Mouse (Mus musculus): ENCODE measurements around the gene Tm7sf3.
"Not testable (repeated sequence)": the region's sequence is repeated elsewhere in the genome, so short reads cannot be mapped to it uniquely, and the experiment has no call there.

The Tm7sf3 gene

GRCm38 (mm10) chr6:146614541-146614940, 28.1 kb downstream of the Tm7sf3 start:
- DNase-seq (ENCODE audit: low read depth, low spot score) = no peak

GRCm38 (mm10) chr6:146613907-146614306, 28.7 kb downstream of the Tm7sf3 start:
- no peak for DNase-seq (ENCODE audit: low read depth, low spot score)

DNA sequence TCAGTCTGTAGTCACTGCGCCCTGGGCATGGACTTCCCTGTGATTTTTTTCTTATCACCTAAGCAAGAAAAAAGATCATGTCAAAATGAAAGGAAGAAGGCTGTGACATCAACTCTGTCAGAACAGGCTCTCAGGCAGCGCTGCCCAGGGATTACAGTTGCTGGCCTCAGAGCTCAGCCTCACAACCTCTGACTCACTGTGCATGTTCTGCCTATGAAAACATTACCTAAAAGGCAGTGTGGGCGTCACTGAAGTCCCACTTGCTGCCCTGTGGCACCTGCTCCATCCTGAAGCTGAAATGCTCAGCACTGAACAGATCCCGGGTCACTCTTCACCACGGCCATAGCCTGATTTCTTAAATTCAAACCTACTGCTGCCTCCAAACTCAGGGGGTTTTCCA, 29.9 kb downstream of the Tm7sf3 start:
- no peak for DNase-seq (ENCODE audit: low read depth, low spot score)

DNA sequence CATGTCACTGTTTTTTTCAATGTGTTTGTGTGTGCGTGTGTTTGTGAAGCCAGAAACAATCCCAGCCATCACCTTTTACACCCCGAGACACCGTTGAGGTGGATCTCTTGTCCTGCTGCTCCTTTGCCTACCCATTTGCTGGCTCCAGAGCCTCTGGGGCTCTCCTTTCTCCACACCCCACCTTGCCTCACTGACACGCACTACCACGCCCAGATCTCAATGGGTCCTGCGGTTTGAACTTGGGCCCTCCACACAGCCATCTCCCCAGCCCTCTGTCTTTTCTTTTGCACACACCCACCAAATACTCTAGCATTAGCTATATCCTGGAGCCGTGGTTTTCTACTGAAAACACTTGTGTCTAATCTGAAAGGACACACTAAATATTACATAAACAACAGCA, 30.7 kb downstream of the Tm7sf3 start:
- DNase-seq (ENCODE audit: low read depth, low spot score) = no peak

- DNase-seq (ENCODE audit: low read depth, low spot score) = no peak
Observed at GRCm38 (mm10) chr6:146611385-146611784, 31.2 kb downstream of the Tm7sf3 start.

- no peak for DNase-seq (ENCODE audit: low read depth, low spot score)
Observed at GRCm38 (mm10) chr6:146603651-146604050, 39.0 kb downstream of the Tm7sf3 start.

DNA sequence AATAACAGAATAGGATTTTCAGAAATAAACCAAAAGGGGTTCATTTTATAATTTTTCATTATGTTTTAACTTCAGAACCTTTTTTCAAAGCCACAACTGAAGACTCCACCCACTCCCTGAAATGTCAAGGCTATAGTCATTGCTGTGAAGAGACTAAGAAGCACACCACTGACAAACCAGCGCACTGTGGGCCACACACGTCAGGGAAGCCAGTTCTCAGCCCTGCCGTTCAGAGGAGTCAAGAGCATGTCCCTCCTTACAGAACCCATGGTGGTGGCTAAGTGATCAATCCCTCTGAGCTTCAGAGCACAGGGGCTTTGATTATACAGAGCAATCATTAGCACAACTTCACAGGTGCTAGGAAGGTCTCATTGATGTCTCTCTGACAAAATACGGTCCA, 40.0 kb downstream of the Tm7sf3 start:
- no peak for DNase-seq (ENCODE audit: low read depth, low spot score)

- no peak for DNase-seq (ENCODE audit: low read depth, low spot score)
Observed at GRCm38 (mm10) chr6:146585134-146585533, 57.5 kb downstream of the Tm7sf3 start.

- no peak for DNase-seq (ENCODE audit: low read depth, low spot score)
Observed at GRCm38 (mm10) chr6:146583366-146584046, 59.1 kb downstream of the Tm7sf3 start.

- DNase-seq (ENCODE audit: low read depth, low spot score) = no peak
Observed at GRCm38 (mm10) chr6:146580381-146580926, 62.2 kb downstream of the Tm7sf3 start.

DNA sequence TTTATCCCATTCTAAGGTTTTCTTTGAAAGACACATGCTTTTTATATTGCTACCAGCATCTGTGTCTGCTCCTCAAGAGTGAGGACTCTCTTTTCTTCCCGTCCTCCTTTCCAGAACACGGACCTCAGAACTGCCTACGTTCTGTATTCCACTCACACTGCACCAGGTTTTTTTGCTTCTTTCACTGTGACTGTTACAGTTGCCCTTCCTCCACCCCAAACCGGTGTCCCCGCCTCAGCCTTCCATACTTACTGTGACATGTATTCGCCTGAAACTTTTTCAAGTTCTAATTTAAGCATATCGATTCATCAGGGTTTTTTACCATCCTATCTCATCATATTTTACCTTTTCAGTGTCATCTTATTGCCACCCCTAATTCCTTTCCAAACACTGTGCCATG, 64.0 kb downstream of the Tm7sf3 start:
- no peak for DNase-seq (ENCODE audit: low read depth, low spot score)

DNA sequence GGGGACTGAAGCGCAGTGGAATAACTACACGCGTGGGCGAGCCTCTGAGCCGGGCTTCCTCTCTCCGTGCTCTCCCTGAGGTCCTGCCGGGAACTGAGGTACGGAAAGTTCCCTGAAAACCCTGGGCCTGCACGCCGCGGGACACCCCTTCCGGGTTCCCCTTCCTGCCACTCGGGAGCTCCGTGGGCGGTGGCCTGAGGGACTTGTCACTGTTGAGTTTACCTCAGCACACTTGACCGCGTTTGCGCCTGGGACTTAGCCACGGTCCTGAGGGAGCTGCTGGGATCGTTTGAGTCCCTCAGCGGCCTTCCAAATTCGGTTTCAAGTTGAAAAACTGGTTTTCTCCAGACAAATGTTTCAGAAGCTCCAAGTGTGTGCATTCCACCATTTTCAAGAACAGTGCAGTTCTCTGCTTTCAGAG, 64.5 kb downstream of the Tm7sf3 start:
- DNase-seq (ENCODE audit: low read depth, low spot score) = no peak

- peak; percentile 98 for DNase-seq (ENCODE audit: low read depth, low spot score)
Observed at GRCm38 (mm10) chr6:146577310-146578109, 65.1 kb downstream of the Tm7sf3 start, which contains the start of gene Ints13. Ints13 (minus strand) TSS chr6:146577835.

- no peak for DNase-seq (ENCODE audit: low read depth, low spot score)
Observed at GRCm38 (mm10) chr6:146576903-146577302, 65.7 kb downstream of the Tm7sf3 start, which contains the start of gene Fgfr1op2. Fgfr1op2 (plus strand) TSS chr6:146577203.

DNA sequence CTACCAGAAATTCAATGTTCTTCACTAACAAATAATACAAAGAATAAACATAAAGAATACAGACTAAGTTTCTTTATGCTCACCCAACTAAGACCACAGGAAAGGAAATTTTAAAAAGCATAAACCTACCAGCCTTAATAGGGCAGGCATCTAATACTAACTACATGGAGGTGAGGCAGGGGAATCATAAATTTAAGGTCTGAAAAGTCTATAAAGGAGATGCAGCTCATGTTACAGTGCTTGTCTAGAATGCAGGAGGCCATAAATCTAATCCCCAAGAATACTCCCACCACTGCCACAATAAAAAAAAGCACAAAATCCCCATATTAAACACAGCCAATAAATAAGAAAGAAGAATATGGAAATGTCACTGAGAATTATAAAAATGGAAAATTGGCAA, 70.6 kb downstream of the Tm7sf3 start:
- DNase-seq (ENCODE audit: low read depth, low spot score) = no peak

DNA sequence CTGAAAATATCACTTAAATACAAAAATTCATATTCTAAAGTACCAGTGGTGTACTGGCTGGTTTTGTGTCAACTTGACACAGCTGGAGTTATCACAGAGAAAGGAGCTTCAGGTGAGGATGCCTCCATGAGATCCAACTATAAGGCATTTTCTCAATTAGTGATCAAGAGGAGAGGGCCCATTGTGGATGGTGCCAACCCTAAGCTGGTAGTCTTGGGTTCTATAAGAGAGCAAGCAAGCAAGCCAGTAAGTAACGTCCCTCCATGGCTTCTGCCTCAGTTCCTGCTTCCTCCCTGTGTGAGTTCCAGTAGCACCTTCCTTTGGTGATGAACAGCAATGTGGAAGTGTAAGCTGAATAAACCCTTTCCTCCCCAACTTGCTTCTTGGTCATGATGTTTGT, 80.2 kb downstream of the Tm7sf3 start:
- not testable (repeated sequence) for DNase-seq (ENCODE audit: low read depth, low spot score)

Data from embryo, embryonic 11.5 days (tissue).